Mouse (Mus musculus) embryonic facial prominence, embryonic 15.5 days (tissue): ENCODE data around the gene Zbtb42. TPM values are rescaled to one million over a fixed set of nuclear protein-coding genes. Genes with fewer than 3 reads are reported as not detected.
A peak's percentile ranks its signal among the peaks of the same experiment; 100 is the strongest.

ENCODE experiments used
- ATAC-seq: fragments of 200-750 bp; cut with Nextera tagmentation; 2 replicates; pipeline ENCODE4 v1.8.0; 2017; ENCODE audit warnings: low read depth, moderate TSS enrichment; ENCODE audit not compliant: insufficient number of reproducible peaks, low FRiP score, low TSS enrichment
- H3K27ac ChIP-seq: fragments of 300-500 bp; sonication (generic); replicated peaks from 2 replicates; pipeline ENCODE4 v1.5.1; 2015; ENCODE audit warnings: mild to moderate bottlenecking, inconsistent platforms
- H3K27me3 ChIP-seq: fragments of 300-500 bp; sonication (generic); 2 replicates; pipeline ENCODE4 v1.6.1; 2015; ENCODE audit warnings: inconsistent platforms
- H3K36me3 ChIP-seq: fragments of 300-500 bp; sonication (generic); 2 replicates; pipeline ENCODE4 v1.6.1; 2015; ENCODE audit warnings: mild to moderate bottlenecking, inconsistent platforms
- H3K4me1 ChIP-seq: fragments of 300-500 bp; sonication (generic); 2 replicates; pipeline ENCODE4 v1.6.1; 2015; ENCODE audit warnings: inconsistent platforms
- H3K4me2 ChIP-seq: fragments of 300-500 bp; sonication (generic); replicated peaks from 2 replicates; pipeline ENCODE4 v1.6.1; 2015; ENCODE audit warnings: mild to moderate bottlenecking, inconsistent platforms
- H3K4me3 ChIP-seq: fragments of 300-500 bp; sonication (generic); replicated peaks from 2 replicates; pipeline ENCODE4 v1.5.1; 2015; ENCODE audit warnings: mild to moderate bottlenecking, inconsistent platforms
- H3K9ac ChIP-seq: fragments of 300-500 bp; sonication (generic); 2 replicates; pipeline ENCODE4 v1.6.1; 2015; ENCODE audit warnings: inconsistent platforms
- H3K9me3 ChIP-seq: fragments of 300-500 bp; sonication (generic); replicated peaks from 2 replicates; pipeline ENCODE4 v1.6.1; 2016; ENCODE audit warnings: inconsistent platforms
- WGBS: fragments of 180-500 bp; shearing (Covaris S2); methylation state at CpG from one replicate; pipeline ENCODE4 v1.1.7; 2015; 5-methylcytosine and 5-hydroxymethylcytosine counted together
- polyA plus RNA-seq: library from polyadenylated mRNA; unstranded; fragments of >200 nt; fragmentation: Nextera tagmentation; extraction: Ambion mirVana; gene quantifications from 2 replicates; pipeline ENCODE4 v1.2.1, GENCODE M21; 2015

Gene Zbtb42
- polyA plus RNA-seq, 1 experiment from 2014 or later, result 5.6 TPM

DNA sequence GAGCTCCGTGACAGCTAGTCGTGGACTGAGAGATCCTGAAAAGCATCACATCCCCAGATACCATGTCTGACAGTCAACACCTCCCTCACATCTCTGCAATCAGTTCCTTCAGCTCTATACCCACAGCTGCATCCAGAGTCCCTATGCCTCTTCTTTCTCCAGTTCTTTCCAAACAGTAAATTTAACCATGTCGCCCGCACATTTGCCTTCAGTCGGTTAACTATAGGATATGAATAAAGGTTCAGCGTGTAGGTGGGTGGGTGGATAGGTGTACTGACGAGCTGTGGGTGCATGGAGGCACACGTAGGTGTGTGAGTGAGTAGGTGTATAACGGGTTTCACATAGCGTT, 15.5 kb downstream of the Zbtb42 start:
- H3K27ac ChIP-seq, result peak overlapping the region; percentile 85
- H3K9me3 ChIP-seq, result no peaks in the 10 kb centered on the region
- ATAC-seq, result no peak

DNA sequence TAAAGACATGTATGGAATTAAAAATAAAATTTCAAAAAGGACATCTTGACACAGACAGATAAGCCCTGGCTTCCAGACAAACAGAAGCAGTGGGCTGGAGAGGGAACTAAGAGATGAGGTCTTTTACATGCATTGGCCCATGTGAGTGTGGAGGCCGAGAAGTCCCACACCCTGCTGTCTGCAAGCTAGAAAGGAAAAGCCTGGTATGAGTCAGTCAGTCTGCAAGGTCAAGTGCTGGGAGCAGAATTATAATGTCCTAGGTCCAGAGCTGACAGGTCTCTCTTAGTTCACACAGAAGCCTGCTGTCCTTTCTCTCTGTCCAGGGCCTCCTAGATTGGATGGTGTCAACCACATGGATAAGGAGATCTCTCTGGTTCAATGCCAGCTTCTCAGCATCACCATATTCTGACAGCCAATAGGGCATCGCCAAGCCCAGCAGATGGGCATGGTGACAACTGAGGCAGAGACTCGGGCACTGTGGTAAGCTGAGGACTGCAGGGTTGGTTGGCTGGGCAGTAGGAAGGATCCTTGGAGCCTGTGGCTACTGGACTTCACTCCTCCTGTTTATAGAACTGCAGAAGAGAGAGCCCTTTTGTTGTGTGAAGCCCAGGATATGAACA, 18.3 kb downstream of the Zbtb42 start:
- no peaks in the 10 kb centered on the region for H3K27me3 ChIP-seq
- no peak for ATAC-seq
- no peaks in the 10 kb centered on the region for H3K36me3 ChIP-seq
- no peak overlapping the region for H3K9ac ChIP-seq
- H3K4me1 ChIP-seq, result peaks cover 28% of the 10 kb centered on the region
- no peak overlapping the region for H3K4me2 ChIP-seq
- WGBS, result 81% methylated on average over 3 of the region's 3 CpGs
- no peak overlapping the region for H3K27ac ChIP-seq
- no peak overlapping the region for H3K4me3 ChIP-seq
- H3K9me3 ChIP-seq, result no peaks in the 10 kb centered on the region

More for the DNA sequence above, 15.5 kb downstream of the Zbtb42 start:
- Histone ChIP-seq H3K9ac (no peak overlapping the region; the same call in 1 of the 2 replicates), H3K4me1 (peaks cover 14% of the 10 kb centered on the region), H3K4me3 (peak overlapping the region; percentile 83), H3K36me3 (no peaks in the 10 kb centered on the region), H3K4me2 (peak overlapping the region; percentile 83), H3K27me3 (no peaks in the 10 kb centered on the region)
- 76% methylated on average over 10 of the region's 10 CpGs for WGBS

DNA sequence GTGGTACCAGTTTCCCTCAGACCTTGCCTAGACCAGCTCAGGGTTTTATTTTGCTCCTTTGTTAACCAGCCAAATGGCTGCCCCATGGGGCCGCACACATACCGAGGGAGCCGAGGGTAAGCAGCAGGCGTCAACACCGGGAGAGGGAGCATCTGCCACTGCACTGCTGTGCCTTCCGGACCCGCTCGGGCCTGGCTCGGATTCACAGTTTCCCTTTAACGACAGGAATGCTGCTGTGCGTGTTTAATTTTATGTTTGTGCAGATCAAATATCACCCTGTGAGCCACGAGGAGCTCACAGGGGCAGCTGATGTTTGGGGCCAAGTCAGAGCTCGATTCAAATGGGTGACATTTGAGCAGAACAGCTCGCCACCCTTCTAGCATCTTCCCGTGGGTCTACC, 21.9 kb downstream of the Zbtb42 start:
- peak; percentile 45; the same call in 1 of the 2 replicates for ATAC-seq
- H3K4me3 ChIP-seq, result peak overlapping the region; percentile 3; the same call in 1 of the 2 replicates
- no peak overlapping the region for H3K27ac ChIP-seq
- no peaks in the 10 kb centered on the region for H3K27me3 ChIP-seq
- H3K36me3 ChIP-seq, result no peaks in the 10 kb centered on the region
- H3K4me1 ChIP-seq, result peaks cover 17% of the 10 kb centered on the region
- no peaks in the 10 kb centered on the region for H3K9me3 ChIP-seq
- WGBS, result 4% methylated on average over 15 of the region's 15 CpGs
- peak overlapping the region; percentile 37 for H3K4me2 ChIP-seq
- no peak overlapping the region; the same call in 1 of the 2 replicates for H3K9ac ChIP-seq

DNA sequence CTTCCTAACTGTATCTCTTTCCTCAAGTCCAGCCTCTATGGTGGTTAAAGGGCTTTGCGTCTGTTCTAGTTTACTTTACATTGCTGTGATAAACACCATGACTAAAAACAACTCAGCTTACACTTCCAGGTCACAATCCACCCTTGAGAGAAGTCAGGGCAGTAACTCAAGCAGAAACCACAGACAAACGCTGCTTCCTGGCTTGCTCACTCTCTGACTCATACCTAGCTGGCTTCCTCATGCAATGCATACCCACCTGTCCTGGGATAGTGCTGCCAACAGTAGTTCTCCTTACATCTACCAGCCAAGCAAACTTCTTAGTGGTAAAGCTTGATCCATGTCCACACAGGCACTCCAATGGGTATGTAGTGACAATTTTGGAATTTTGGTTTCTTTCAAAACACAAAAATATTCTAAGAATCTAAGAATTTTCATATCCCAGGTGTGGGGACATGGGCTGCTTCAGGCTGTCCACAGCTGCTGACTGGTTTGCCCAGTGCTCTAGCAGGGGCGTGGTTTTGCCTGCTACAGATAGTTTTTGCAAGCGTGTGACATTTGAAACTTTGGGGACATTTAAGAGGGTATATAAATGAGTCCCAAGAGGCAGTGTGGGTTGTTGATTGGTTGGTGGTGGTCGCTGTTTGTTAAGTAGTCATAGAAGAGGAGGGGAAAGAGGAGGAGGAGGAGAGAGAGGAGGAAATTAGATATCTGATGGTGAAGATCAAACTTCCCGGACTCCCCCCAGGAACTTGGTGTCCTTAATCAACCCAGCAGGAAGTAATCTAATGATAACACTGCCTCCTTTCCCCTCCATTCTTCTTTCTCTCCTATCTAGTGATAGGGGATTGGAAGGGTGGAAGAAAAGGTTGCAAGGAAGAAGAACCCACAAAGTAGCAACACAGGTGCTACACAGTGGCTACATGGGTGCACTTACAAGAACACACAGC, 24.0 kb downstream of the Zbtb42 start:
- 43% methylated on average over 6 of the region's 6 CpGs for whole genome bisulfite sequencing
- Histone ChIP-seq H3K4me3 (no peak overlapping the region), H3K9me3 (no peaks in the 10 kb centered on the region)

DNA sequence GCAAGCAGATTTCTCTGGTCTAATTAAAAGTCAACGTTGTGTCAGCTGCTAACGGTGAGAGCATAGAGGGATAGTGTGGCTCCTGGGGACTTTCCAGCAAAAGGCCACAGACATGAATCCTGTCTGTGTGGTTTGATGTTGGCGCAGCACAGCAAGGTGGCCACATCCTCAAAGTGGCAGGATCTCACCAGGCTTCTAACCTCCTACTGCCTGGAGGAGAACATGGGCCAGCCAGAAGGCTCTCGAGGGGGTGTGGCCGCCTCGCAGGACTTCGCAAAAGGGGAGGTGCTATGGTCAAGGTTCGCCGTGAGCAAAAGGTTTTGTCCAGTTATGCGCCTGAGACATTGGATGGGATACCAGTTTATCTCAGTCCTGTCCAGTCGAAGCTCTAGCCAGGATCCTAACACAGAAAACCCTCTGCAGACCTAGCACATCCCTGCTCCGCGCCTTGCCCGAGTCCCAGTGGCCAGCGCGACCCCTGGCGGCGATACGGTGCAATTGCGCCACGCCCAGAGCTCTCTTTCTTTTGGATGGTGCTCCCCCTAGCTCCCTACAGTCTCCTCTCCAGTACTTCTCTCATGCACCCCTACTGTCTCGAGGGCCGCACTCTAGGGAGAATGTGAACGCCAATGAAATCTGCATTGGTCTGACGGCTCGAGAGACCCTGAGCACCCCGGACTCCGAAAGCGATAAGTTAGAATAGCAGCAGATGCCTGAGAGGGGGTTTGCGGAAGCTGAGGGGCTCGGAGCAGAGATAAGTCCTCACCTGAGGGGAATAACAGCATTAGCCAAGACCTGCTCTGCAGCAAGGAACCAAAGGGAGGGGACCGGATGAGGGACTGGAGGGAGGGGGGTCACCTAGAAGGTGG, 28.3 kb downstream of the Zbtb42 start:
- Histone ChIP-seq H3K36me3 (no peaks in the 10 kb centered on the region), H3K4me3 (peak overlapping the region; percentile 29), H3K4me1 (peaks cover 14% of the 10 kb centered on the region), H3K9ac (no peak overlapping the region), H3K4me2 (peak overlapping the region; percentile 52), H3K27ac (no peak overlapping the region), H3K27me3 (peaks cover 7% of the 10 kb centered on the region), H3K9me3 (no peaks in the 10 kb centered on the region)
- WGBS, result 13% methylated on average over 32 of the region's 32 CpGs
- peak; percentile 70 for ATAC-seq

More for the DNA sequence above, 24.0 kb downstream of the Zbtb42 start:
- ATAC-seq, result no peak
- Histone ChIP-seq H3K36me3 (no peaks in the 10 kb centered on the region), H3K27me3 (peaks cover 5% of the 10 kb centered on the region), H3K27ac (no peak overlapping the region), H3K4me2 (no peak overlapping the region), H3K9ac (no peak overlapping the region), H3K4me1 (peaks cover 28% of the 10 kb centered on the region)

DNA sequence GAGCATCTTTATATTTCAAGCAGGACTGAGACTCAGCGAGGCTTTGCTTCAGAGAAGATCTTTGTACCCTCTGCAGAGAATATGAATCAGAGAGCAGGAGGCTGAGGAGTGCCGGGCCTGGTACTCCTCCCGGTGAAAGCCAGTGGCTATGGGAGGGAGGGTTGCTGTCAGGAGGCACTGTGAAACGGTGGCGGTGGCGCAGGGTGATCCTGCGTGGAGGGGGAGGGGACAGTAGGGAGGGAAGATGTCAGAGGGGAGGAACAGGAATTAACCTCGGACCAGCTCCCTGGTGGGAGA, 28.9 kb downstream of the Zbtb42 start:
- H3K4me2 ChIP-seq, result peak overlapping the region; percentile 52
- no peak overlapping the region for H3K27ac ChIP-seq
- no peaks in the 10 kb centered on the region for H3K9me3 ChIP-seq
- 27% methylated on average over 8 of the region's 8 CpGs for WGBS
- H3K4me3 ChIP-seq, result no peak overlapping the region
- H3K4me1 ChIP-seq, result peaks cover 12% of the 10 kb centered on the region
- H3K9ac ChIP-seq, result no peak overlapping the region
- peak; percentile 31; the same call in 1 of the 2 replicates for ATAC-seq
- H3K36me3 ChIP-seq, result no peaks in the 10 kb centered on the region
- peaks cover 7% of the 10 kb centered on the region for H3K27me3 ChIP-seq

DNA sequence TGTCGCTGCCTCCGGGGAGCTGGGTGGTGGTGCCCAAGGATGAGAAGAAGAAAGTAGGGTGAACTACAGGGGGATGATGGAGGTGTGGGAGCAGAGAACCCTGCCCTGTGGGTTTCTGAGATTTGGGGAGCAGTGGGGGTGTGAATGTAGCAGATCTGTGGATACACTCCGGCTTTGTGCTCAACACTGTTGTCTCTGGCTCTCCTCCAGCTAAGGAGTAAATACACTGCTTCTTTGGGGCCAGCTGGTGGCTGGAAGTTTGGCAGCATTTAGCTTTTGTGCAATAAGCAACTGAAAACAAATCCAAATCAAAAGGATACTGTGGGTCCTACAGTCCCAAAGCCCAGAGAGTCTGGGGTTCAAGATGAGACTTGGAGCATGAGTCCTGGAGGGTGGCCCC, 35.4 kb downstream of the Zbtb42 start:
- Histone ChIP-seq H3K27ac (no peak overlapping the region), H3K27me3 (no peaks in the 10 kb centered on the region; the same call in 1 of the 2 replicates), H3K4me2 (no peak overlapping the region), H3K9me3 (no peaks in the 10 kb centered on the region), H3K4me1 (peaks cover 8% of the 10 kb centered on the region; the same call in 1 of the 2 replicates), H3K36me3 (no peaks in the 10 kb centered on the region), H3K4me3 (no peak overlapping the region), H3K9ac (no peak overlapping the region)
- 58% methylated on average over 3 of the region's 3 CpGs for WGBS
- ATAC-seq, result no peak

DNA sequence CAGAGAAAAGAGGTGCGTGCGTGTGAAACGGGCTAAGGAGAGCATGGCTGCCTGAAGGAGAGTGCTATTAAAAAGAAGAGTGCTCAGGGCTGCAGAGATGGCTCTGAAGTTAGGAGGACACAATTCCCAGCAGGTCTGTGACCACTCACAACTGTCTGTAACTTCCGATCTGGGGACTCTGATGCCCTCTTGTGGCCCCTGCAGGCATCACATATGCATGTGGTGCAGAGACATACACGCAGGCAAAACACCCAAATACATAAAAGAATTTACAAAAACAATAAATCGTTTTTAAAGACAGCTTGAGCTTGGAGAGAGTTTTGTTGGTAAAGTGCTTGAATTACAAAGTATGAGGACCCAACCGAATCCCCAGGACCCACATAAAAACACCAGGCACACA, 38.5 kb downstream of the Zbtb42 start:
- Histone ChIP-seq H3K9ac (no peak overlapping the region), H3K4me1 (peaks cover 22% of the 10 kb centered on the region), H3K27ac (no peak overlapping the region), H3K36me3 (no peaks in the 10 kb centered on the region), H3K9me3 (no peaks in the 10 kb centered on the region), H3K27me3 (no peaks in the 10 kb centered on the region), H3K4me3 (no peak overlapping the region), H3K4me2 (no peak overlapping the region)
- WGBS, result 24% methylated on average over 7 of the region's 7 CpGs
- ATAC-seq, result no peak

DNA sequence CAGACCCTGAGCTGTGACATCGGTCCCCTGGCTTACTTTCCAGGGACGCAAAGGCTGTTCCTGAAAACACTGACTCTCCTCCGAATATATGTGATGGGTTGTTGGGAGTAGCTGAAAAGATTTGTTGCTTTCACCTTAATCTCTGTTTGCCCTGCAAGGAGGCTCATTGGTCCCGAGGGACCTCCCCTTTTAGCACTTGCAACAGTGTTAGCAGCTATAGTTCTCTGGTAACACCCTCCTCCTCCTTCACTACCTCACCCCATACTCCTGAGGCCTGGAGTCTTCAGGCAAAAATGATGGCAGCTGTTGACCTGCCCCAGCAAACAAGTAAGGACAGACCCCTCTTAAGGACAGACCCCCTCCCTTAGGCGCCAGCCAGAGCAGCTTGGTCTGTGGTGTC, 40.4 kb downstream of the Zbtb42 start:
- H3K27me3 ChIP-seq, result no peaks in the 10 kb centered on the region
- no peak overlapping the region for H3K4me2 ChIP-seq
- no peak overlapping the region for H3K27ac ChIP-seq
- no peak for ATAC-seq
- WGBS, result 70% methylated on average over 5 of the region's 5 CpGs
- no peaks in the 10 kb centered on the region for H3K36me3 ChIP-seq
- H3K4me3 ChIP-seq, result no peak overlapping the region
- H3K4me1 ChIP-seq, result peaks cover 30% of the 10 kb centered on the region
- no peaks in the 10 kb centered on the region for H3K9me3 ChIP-seq
- H3K9ac ChIP-seq, result no peak overlapping the region

DNA sequence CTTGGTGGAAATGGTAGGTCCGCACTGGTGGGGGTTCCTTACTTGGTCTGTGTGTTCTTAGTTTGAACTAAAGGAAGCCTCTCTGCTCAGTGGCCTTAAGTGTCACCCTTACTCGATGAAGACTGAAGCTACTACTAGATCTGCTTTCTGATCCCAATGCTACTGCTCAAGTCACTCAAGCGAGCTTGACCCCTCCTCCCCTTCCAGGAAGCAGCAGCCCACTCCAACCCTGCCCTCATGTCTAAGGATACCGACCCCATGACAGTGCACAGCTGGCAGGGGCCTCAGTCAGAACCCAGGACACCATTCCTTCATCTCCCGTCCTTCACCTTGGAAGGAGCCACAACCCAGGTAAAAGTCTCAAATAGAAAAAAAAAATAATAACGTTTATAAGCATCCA, 41.6 kb downstream of the Zbtb42 start, which contains the start of gene Cep170b:
Gene Cep170b, plus strand, starts transcription at position 240 of the 400 bp plus-strand sequence.
- Histone ChIP-seq H3K4me1 (peaks cover 32% of the 10 kb centered on the region), H3K9ac (no peak within 1 kb of the TSS), H3K27ac (peak within 1 kb of the TSS; percentile 84), H3K4me2 (peak within 1 kb of the TSS; percentile 81), H3K4me3 (peak within 1 kb of the TSS; percentile 85), H3K27me3 (no peaks in the 10 kb centered on the region), H3K36me3 (no peaks in the 10 kb centered on the region), H3K9me3 (no peaks in the 10 kb centered on the region)
- ATAC-seq, result no peak
- WGBS, result 64% methylated on average over 6 of the region's 6 CpGs
